Mouse (Mus musculus): ENCODE measurements around the gene Nim1k. TPM values are rescaled to one million over a fixed set of nuclear protein-coding genes. Genes with fewer than 3 reads are reported as not detected.
A peak's percentile ranks its signal among the peaks of the same experiment; 100 is the strongest.
"Not testable (repeated sequence)": the region's sequence is repeated elsewhere in the genome, so short reads cannot be mapped to it uniquely, and the experiment has no call there.

Nim1k gene
- polyA plus RNA-seq, 1 experiment from 2014 or later = 4.2 TPM

DNA sequence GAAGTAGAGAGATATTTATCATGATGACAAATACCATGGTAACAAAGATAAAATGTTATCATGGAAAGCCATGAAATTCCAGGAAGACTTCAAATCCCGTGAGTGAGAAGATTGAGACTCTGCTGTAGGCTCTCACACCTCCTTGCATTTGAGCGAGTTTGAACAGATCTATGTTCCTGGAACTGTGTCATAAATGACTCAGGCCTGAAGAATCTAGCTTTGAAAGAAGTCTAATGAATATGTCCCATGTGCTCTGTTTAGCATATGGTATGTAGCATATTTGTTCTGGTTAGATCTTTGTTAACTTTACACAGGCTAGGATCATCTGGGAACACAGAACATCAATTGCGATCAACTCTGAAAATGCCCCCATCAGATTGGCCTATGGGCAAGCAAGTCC lies 33.2 kb downstream of the Nim1k start:
- Histone ChIP-seq H3K36me3 (ENCODE audit: poor library complexity, severe bottlenecking) (peaks cover 6% of the 10 kb centered on the region; the same call in 1 of the 2 replicates), H3K9me3 (replicated peaks) (no peaks in the 10 kb centered on the region), H3K4me1 (no peaks in the 10 kb centered on the region), H3K9ac (no peak overlapping the region), H3K27ac (no peak overlapping the region), H3K4me3 (no peak overlapping the region), H3K27me3 (no peaks in the 10 kb centered on the region), H3K4me2 (no peak overlapping the region)
- WGBS = 92% methylated on average over 3 of the region's 3 CpGs
- ATAC-seq = no peak

GRCm38 (mm10) chr13:119716105-119716504 lies 39.6 kb downstream of the Nim1k start:
- 85% methylated on average over 2 of the region's 2 CpGs for WGBS
- H3K9ac ChIP-seq = no peak overlapping the region
- H3K4me1 ChIP-seq = no peaks in the 10 kb centered on the region
- no peaks in the 10 kb centered on the region for H3K9me3 ChIP-seq (replicated peaks)
- ATAC-seq = no peak
- H3K4me2 ChIP-seq = no peak overlapping the region
- peaks cover 24% of the 10 kb centered on the region; the same call in 1 of the 2 replicates for H3K36me3 ChIP-seq (ENCODE audit: poor library complexity, severe bottlenecking)
- no peaks in the 10 kb centered on the region for H3K27me3 ChIP-seq
- no peak overlapping the region for H3K27ac ChIP-seq
- no peak overlapping the region for H3K4me3 ChIP-seq

DNA sequence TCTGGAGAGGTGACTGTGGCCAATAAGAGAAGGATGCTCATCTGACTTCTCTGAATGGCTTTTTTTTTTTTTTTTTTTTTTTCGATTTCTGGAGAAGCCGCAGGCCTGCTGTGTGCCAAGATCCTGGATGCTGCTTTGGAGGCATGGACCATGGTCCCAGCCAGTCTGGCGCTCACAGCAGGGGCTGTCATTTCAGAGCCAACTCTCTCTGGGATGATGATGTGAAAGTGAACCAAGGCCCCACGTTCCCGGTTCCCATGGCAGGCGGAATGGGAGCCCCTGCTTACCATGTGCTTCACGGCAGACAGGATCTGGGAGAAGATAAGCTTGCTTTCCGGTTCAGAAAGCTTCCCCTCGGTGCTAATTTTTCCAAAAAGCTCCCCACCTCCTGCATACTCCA lies 41.9 kb downstream of the Nim1k start:
- H3K36me3 ChIP-seq (ENCODE audit: poor library complexity, severe bottlenecking) = peaks cover 46% of the 10 kb centered on the region
- H3K4me2 ChIP-seq = no peak overlapping the region
- 83% methylated on average over 9 of the region's 9 CpGs for WGBS
- 0 out of 2 replicates have a peak, but pooled peaks have one; percentile 43 for ATAC-seq
- no peak overlapping the region; the same call in 1 of the 2 replicates for H3K27ac ChIP-seq
- no peak overlapping the region for H3K4me3 ChIP-seq
- H3K27me3 ChIP-seq = no peaks in the 10 kb centered on the region
- no peaks in the 10 kb centered on the region for H3K4me1 ChIP-seq
- H3K9ac ChIP-seq = no peak overlapping the region
- no peaks in the 10 kb centered on the region for H3K9me3 ChIP-seq (replicated peaks)

DNA sequence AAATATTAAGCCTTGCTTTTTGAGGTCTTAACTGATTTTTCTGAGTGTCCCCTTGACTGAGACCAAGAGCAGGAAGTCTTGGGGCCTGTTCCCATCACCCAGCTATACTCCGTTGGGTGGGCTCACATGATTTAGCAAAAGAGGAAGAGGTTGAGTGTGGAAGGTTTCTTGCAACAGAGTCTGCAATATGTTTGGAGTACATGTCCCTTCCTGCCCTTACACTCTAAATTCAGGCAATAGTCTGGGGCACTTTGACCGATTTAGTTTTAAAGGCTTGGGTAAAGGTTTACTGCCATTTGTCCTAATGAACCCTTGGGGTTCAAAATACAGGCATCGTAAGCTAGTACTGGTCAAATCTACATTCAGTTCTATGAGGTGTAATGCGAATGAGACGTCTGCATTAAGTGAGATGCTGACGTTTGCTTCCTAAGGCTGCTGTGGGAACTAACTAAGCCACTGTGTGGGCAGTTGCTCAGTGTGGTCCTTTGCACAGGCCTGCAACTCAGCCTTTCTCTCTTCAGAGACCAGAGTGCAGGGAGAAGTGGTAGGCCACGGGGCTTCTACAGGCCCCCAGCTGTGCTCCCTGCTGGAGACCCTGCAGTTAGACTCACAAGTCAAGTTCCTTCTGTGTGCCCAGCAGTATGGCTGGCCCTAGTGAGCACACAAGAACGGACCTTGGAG lies 42.4 kb downstream of the Nim1k start:
- no peak overlapping the region for H3K27ac ChIP-seq
- no peaks in the 10 kb centered on the region for H3K4me1 ChIP-seq
- WGBS = 77% methylated on average over 8 of the region's 8 CpGs
- ATAC-seq = 0 out of 2 replicates have a peak, but pooled peaks have one; percentile 11
- H3K27me3 ChIP-seq = no peaks in the 10 kb centered on the region
- no peak overlapping the region for H3K4me2 ChIP-seq
- no peaks in the 10 kb centered on the region for H3K9me3 ChIP-seq (replicated peaks)
- peaks cover 50% of the 10 kb centered on the region for H3K36me3 ChIP-seq (ENCODE audit: poor library complexity, severe bottlenecking)
- no peak overlapping the region for H3K4me3 ChIP-seq
- H3K9ac ChIP-seq = no peak overlapping the region

DNA sequence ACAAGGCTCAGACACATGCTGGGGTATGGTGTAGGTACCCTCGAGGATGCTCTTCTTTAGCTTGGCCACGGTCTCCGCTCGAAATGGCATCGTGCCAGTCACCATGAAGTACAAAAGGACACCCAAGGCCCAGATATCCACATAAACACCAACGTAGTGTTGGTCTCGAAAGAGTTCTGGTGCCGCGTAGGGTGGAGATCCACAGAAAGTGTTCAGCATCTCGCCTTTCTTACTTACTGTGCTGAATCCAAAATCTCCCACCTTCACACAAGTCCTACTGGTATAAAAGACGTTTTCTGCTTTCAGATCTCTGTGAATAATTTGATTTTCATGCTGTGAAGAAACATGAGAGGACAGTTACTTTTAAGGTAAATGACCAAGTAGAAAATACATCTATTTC lies 43.2 kb downstream of the Nim1k start:
- no peak overlapping the region for H3K4me3 ChIP-seq
- H3K36me3 ChIP-seq (ENCODE audit: poor library complexity, severe bottlenecking) = peaks cover 53% of the 10 kb centered on the region
- no peak overlapping the region for H3K4me2 ChIP-seq
- no peaks in the 10 kb centered on the region for H3K9me3 ChIP-seq (replicated peaks)
- no peak overlapping the region for H3K27ac ChIP-seq
- 90% methylated on average over 11 of the region's 11 CpGs for WGBS
- no peaks in the 10 kb centered on the region for H3K4me1 ChIP-seq
- H3K9ac ChIP-seq = no peak overlapping the region
- no peaks in the 10 kb centered on the region for H3K27me3 ChIP-seq
- no peak for ATAC-seq

DNA sequence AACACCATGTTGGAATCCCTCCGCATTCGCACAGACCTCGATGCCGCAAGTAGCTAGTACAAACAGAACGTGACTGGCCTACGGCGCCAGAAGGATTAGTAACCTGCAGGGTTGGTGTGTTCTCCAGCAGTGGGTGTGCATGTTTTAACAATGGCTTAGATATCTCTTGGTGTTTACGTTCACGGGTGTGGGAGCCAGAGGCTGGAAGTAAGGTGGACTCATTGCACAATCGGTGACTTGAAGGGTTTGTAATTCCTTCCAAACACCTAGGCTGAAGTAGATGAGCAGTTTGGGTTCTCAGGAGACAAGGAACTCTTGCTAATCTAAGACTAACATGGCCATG lies 45.4 kb downstream of the Nim1k start:
- Histone ChIP-seq H3K9ac (no peak overlapping the region), H3K4me1 (no peaks in the 10 kb centered on the region), H3K36me3 (ENCODE audit: poor library complexity, severe bottlenecking) (peaks cover 72% of the 10 kb centered on the region), H3K9me3 (replicated peaks) (no peaks in the 10 kb centered on the region), H3K4me2 (no peak overlapping the region), H3K4me3 (no peak overlapping the region), H3K27ac (no peak overlapping the region), H3K27me3 (no peaks in the 10 kb centered on the region)
- ATAC-seq = no peak
- WGBS = 86% methylated on average over 10 of the region's 10 CpGs

DNA sequence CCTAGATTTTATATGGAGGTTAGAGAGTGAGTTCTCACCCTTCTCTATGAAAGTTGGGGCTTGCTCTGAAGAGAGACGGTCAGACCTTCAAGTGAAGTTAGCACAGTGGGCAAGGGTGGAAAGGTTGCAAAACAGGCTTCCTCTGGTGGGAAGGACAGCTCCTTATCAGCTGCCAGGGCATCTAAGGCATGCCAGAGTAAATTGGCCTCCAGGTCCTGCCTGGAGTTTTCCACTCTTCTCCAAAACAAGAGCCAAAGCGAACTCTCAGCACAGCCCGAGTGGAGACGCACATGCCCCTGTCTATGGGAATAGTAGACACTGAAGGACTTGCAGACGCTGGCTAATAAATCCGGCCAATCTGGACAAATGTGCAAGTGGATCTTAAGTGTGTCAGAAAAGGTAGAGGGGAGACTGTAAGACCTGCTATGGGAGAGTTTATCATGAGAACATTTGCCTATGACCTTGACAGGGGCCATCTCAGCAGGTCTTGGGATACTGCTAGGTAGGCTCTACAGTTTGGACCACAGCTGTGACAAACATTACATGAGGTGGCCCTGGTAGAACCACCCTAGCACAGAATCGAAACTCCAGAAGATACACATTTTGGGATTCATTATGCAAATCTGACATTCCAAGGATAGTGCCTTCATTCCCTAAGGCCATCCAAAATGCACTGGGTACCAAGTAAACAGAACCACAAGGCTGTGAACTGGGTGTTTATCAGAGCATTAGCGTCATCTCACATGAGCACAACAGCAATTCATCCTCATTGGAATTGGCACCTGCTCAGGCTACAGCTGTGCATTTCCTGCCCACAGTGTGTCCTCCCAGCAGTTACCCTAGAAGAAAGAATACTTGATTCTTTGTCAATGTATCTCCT lies 46.1 kb downstream of the Nim1k start:
- Histone ChIP-seq H3K27ac (no peak overlapping the region), H3K4me1 (no peaks in the 10 kb centered on the region), H3K9ac (no peak overlapping the region), H3K4me2 (no peak overlapping the region), H3K9me3 (replicated peaks) (no peaks in the 10 kb centered on the region), H3K27me3 (no peaks in the 10 kb centered on the region), H3K36me3 (ENCODE audit: poor library complexity, severe bottlenecking) (peaks cover 76% of the 10 kb centered on the region), H3K4me3 (no peak overlapping the region)
- 91% methylated on average over 8 of the region's 8 CpGs for WGBS
- ATAC-seq = no peak

GRCm38 (mm10) chr13:119708941-119709340 lies 46.7 kb downstream of the Nim1k start:
- H3K9ac ChIP-seq = no peak overlapping the region
- H3K9me3 ChIP-seq (replicated peaks) = no peaks in the 10 kb centered on the region
- H3K4me2 ChIP-seq = no peak overlapping the region
- 91% methylated on average over 5 of the region's 5 CpGs for WGBS
- H3K4me3 ChIP-seq = no peak overlapping the region
- no peaks in the 10 kb centered on the region for H3K27me3 ChIP-seq
- H3K4me1 ChIP-seq = no peaks in the 10 kb centered on the region
- no peak overlapping the region for H3K27ac ChIP-seq
- H3K36me3 ChIP-seq (ENCODE audit: poor library complexity, severe bottlenecking) = peaks cover 78% of the 10 kb centered on the region
- ATAC-seq = no peak

GRCm38 (mm10) chr13:119707906-119708305 lies 47.8 kb downstream of the Nim1k start:
- no peak overlapping the region for H3K9ac ChIP-seq
- 92% methylated on average over 6 of the region's 6 CpGs for WGBS
- no peak overlapping the region for H3K27ac ChIP-seq
- H3K9me3 ChIP-seq (replicated peaks) = no peaks in the 10 kb centered on the region
- H3K36me3 ChIP-seq (ENCODE audit: poor library complexity, severe bottlenecking) = peaks cover 81% of the 10 kb centered on the region
- H3K27me3 ChIP-seq = no peaks in the 10 kb centered on the region
- no peak overlapping the region for H3K4me3 ChIP-seq
- ATAC-seq = no peak
- no peaks in the 10 kb centered on the region for H3K4me1 ChIP-seq
- no peak overlapping the region for H3K4me2 ChIP-seq

- Histone ChIP-seq H3K4me2 (no peak overlapping the region), H3K36me3 (ENCODE audit: poor library complexity, severe bottlenecking) (peaks cover 83% of the 10 kb centered on the region), H3K9ac (no peak overlapping the region), H3K4me1 (no peaks in the 10 kb centered on the region), H3K27me3 (no peaks in the 10 kb centered on the region), H3K27ac (no peak overlapping the region), H3K9me3 (replicated peaks) (no peaks in the 10 kb centered on the region), H3K4me3 (no peak overlapping the region)
- 79% methylated on average over 7 of the region's 7 CpGs for WGBS
- ATAC-seq = no peak
Observed at GRCm38 (mm10) chr13:119706953-119707352, 48.7 kb downstream of the Nim1k start.

DNA sequence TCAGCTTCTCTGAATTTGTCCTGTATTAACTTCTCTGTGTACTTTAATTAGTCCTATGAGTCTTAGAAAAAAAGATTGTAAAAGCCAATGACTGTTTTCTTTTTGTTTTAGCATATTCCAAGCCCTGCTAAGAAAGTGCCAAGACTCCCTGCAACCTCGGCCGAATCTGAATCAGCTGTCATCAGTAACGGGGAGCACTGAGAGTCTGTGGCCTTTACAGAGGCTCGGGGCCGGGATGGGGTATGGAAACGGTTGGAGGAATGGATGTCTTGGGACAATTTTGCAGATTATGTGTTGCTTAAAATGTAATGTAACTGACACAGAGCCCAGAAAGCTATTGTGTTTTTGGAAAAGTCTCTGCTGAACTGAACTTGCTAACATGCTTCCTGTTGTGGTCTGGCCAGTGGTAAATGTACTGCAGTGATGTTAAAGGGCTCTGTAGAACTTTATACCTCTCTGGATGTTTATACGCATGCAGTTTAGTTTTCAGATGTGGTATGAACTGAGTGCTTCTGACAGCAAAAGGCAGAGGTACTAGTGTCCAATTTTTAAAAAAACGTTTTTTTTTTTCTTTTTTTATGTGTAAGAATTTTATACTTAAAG lies 49.3 kb downstream of the Nim1k start:
- H3K27me3 ChIP-seq; ATAC-seq; H3K27ac ChIP-seq; H3K9ac ChIP-seq; H3K4me2 ChIP-seq; H3K9me3 ChIP-seq (replicated peaks); H3K4me1 ChIP-seq; H3K4me3 ChIP-seq: not testable (repeated sequence)
- WGBS = 86% methylated on average over 8 of the region's 8 CpGs
- peaks cover 83% of the 10 kb centered on the region for H3K36me3 ChIP-seq (ENCODE audit: poor library complexity, severe bottlenecking)

- Histone ChIP-seq H3K27ac (no peak overlapping the region), H3K4me2 (no peak overlapping the region), H3K4me3 (no peak overlapping the region), H3K9me3 (replicated peaks) (no peaks in the 10 kb centered on the region), H3K27me3 (no peaks in the 10 kb centered on the region), H3K9ac (no peak overlapping the region), H3K36me3 (ENCODE audit: poor library complexity, severe bottlenecking) (peaks cover 82% of the 10 kb centered on the region), H3K4me1 (no peaks in the 10 kb centered on the region)
- no peak for ATAC-seq
- 91% methylated on average over 7 of the region's 7 CpGs for WGBS
Observed at GRCm38 (mm10) chr13:119704280-119704679, 51.4 kb downstream of the Nim1k start.

Measured in forebrain, embryonic 13.5 days (tissue).